Mouse (Mus musculus) frontal cortex, adult 2 months (tissue): ENCODE measurements around the gene Cdipt. TPM values are rescaled to one million over a fixed set of nuclear protein-coding genes. Genes with fewer than 3 reads are reported as not detected.

ENCODE experiments used
- DNase-seq, 2 experiments: peaks; one replicate each; pipeline ENCODE4 v3.0.0; 2022; ENCODE audit warnings: low spot score in 1 of 2; ENCODE audit errors: extremely low spot score in 1 of 2
- polyA plus RNA-seq: library from polyadenylated mRNA; depleted of rRNA; stranded (reverse); fragments of >200 nt; gene quantifications from 2 replicates; pipeline ENCODE4 v1.2.3, GENCODE M21; 2012

Cdipt gene
- polyA plus RNA-seq, 1 experiment: 224 TPM

DNA sequence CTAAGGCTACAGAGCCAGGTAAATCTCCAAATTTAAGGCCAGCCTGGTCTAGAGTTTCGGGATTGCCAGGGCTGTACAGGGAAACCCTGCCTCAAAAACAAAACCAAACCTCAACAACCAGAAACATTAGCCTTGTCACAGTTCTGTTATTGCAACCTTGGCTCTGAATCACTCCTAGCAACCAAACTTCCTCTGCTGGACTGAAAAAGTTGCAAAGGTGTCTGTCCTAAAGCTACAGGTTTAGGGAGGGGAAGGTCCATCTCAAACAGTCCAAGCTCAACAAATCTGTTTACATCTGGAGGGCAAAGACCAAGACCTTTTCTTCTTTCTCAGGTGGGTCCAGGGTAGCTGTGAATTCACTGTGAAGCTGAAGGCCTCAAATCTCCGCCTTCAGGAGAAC is 35.3 kb downstream of the Cdipt start:
- DNase-seq: no peak

DNA sequence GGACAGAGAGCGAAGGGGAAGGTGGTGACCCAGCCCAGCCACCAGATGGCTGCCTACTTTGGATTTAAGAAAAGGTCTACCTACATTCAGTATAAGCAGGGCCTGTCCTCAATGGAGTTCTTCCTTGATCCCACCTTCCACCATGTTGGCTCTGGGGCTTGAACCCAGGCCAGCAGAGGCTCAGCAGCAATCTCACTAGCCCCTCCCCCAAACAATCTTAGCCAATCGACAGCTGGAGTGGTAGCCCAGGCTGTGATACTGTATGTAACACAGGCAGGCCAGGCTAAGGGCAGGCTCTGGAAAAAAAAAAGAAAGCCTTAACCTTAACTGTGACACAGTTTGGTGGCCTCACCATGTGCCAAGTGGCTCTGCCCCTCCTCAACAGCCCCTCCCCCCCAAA is 36.0 kb downstream of the Cdipt start:
- DNase-seq: no peak

DNA sequence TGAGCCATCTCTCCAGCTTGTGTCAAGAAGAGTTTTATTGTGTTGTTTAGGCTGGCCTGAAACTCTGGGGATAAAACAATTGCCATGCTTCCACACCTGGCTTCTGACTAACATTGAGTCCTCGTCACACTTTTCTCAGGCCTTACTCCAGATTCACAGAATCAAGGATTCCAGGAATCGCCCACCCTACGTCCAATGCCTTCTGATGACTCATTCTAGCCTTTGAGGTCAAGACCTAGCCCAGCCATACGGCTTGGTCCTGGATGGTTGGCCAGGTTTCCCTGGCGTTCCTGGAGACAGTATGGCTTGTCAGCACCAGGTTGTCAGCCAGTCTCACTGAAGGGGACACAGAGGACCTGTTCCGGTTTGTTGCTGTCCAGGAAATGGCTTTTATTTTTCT is 36.7 kb downstream of the Cdipt start:
- DNase-seq: no peak

GRCm38 (mm10) chr7:127012845-127013244 is 37.1 kb downstream of the Cdipt start:
- no peak for DNase-seq

- DNase-seq: no peak
These were observed 37.7 kb downstream of the Cdipt start for GRCm38 (mm10) chr7:127013385-127013784.

DNA sequence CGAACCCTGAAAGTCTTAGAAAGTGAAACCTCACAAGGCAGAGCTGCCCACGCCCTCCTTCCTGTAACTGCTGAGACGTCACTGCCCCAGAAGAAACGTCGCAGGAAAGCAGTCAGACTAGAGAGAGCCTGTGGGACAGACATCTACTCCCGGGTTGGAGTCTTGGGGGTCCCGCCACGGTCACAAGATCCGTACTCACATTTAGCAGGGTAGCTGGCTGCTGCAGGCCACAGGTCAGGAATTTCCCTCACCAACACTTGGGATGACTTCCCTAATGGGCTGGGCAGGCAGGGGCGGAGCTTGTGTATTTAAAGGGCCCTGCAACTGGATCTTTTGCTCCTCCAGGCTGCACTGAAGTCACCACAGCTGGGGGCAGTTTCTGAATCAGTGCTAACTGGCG is 38.6 kb downstream of the Cdipt start, which contains the start of gene Mvp:
Gene Mvp (minus strand): TSS at position 302 of the 400 bp plus-strand sequence.
- DNase-seq: no peak

DNA sequence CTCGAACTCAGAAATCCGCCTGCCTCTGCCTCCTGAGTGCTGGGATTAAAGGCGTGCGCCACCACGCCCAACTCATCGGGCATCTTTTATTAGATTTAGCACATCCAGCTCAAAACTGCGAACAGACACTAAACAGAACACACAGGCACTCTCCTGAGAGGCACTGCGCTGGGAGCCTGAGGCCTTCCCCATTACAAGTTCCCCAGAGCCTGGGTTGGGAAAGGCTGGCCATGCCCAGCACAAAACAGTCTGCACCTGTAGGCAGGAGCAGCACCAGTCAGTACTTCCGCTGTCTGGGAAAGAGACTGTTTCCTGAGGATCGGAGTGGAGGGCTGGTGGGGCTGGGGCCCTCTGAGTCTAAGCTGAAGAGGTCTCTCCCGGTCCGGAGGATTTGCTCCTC is 39.3 kb downstream of the Cdipt start:
- no peak for DNase-seq

- no peak for DNase-seq
These were observed 40.4 kb downstream of the Cdipt start for GRCm38 (mm10) chr7:127016081-127016480.

DNA sequence TGATC is 40.6 kb downstream of the Cdipt start, which contains the start of gene Pagr1b:
Gene Pagr1b (minus strand): TSS at position 4 of the 5 bp plus-strand sequence.
- DNase-seq: no peak

GRCm38 (mm10) chr7:127016486-127016938 is 40.8 kb downstream of the Cdipt start:
- DNase-seq: no peak

DNA sequence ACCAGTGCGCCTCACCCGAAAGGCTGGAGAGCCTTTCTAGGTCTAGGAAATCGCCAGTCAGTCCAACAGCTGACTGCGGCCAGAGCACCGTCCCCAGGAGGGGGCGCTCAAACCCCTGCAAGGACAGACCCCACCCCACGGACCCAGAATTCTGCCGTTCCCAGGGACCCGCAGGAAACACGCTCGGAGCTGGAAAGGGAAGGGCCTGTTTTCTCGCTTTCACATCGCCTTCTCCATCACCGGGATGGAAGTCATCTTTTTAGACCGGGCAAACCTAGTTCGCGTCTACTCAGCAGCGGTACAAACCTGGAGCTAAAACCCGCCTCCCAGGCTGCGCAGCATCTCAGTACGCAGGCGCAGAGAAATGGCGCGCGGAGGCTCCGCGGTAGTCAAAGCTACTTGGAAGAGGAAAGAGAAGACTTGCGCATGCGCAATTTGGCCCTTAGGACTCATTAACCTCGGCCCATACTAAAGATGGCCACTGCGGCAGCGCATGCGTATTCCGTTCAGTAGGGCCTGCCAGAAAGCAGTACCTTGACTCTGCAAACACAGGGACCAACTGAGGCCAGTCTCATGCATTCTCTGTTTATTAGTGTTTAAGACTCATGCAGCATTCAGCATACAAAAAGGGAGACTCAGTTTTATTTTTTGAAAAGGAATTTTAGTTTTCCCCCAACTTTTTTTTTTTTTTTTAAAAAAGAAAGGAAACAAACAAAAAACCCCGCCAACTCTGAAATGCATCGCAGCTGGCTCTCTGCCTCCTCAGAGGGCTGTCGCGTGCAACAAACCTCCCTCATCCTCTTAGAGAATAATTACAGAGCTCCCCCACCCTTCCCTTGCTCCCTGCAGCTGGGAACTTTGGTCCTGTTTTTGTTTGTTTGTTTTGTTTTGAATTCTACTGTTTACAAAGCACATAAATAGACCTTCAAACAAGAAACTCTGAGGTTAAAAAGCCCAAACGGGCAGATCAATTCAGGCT is 41.5 kb downstream of the Cdipt start, which contains the start of gene Pagr1a:
Gene Pagr1a (minus strand): TSS at position 382 of the 979 bp plus-strand sequence.
- peak; percentile 96 to 99 for DNase-seq

DNA sequence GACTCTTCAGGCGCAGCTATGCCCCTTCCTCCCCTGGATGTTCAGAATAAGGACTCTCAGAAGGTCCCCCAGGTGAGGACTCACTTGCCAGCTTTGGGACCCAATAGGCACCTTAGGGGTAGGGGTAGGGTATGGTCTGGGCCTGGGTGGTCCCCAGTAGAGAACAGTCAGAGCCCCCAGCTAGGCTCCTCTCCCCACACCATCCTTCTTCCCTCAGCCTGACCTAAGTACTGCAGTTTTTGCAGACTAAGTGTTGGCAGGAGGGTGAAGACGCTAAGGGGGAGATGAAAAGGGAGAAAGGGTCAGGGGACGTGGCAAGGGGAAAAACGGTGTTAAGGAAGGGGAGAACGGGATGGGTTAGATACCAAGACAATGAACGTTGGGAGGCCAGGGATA is 42.2 kb downstream of the Cdipt start:
- DNase-seq: no peak

GRCm38 (mm10) chr7:127018416-127019305 is 42.9 kb downstream of the Cdipt start:
- no peak for DNase-seq

DNA sequence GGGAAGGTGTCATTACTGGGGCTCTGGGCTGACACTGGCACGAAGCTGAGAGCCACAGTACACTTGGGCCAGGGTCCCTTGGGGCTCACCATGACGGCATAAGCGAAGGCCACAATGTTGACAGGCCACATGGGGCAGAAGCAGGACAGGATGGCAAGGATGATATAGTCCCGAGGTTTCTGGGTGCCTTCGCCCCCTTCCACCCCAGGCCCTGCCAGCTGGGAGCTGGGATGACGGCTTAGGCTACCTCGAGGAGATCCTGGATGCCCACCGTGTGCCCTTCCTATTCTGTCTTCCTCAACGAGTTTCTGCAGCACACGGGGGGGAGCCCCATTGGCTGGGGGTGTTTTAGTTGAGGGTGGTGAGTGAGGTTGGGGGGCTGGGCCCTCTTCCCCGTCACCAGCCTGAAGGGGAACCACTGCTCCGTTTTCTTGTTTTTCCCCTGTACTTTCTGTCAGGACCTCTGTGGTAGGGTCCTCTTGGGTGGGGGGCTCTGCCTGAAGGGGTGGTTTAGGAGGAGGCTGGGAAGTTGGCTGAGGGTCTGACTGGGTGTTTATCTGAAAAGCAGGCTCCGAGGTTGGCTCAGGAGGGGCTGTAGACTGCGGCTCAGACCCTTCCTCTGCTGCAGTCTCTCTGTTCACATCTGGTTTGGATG is 43.7 kb downstream of the Cdipt start:
- DNase-seq: no peak

DNA sequence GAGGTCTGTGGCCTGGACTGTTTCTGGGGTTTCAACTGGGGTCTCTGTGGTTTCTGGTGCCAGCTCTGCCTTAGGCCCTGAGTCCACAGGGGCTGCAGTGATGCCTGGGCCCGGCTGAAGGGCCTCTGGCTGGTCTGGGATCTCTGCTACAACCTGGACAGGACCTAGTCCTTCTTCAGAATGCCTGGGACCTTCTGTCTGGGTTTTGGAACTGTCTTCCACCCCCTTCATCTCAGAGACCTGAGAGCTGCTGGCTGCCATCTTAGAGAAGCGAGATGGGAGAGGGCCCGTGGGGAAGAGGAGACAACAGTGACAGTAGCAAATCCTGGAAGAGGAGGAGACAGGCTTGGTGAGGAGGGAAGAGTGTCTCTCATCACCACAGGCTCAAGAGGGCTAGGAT is 44.3 kb downstream of the Cdipt start:
- no peak for DNase-seq

GRCm38 (mm10) chr7:127020491-127020890 is 44.8 kb downstream of the Cdipt start:
- DNase-seq: no peak

GRCm38 (mm10) chr7:127020901-127021562 is 45.3 kb downstream of the Cdipt start, which contains the start of the genes Gm42742 and Prrt2:
Gene Gm42742 (minus strand): TSS chr7:127021097.
Gene Prrt2 (minus strand): TSS chr7:127021211.
- DNase-seq: peak; percentile 51 to 74

- DNase-seq: no peak
These were observed 46.1 kb downstream of the Cdipt start for GRCm38 (mm10) chr7:127021563-127022527.

GRCm38 (mm10) chr7:127022528-127023271 is 47.0 kb downstream of the Cdipt start:
- DNase-seq: no peak
